Mouse (Mus musculus) liver, postnatal 0 days (tissue): ENCODE measurements around the gene Pxdn. TPM values are rescaled to one million over a fixed set of nuclear protein-coding genes. Genes with fewer than 3 reads are reported as not detected.
A peak's percentile ranks its signal among the peaks of the same experiment; 100 is the strongest.

ENCODE experiments used
- ATAC-seq: fragments of 200-750 bp; cut with Nextera tagmentation; 2 replicates; pipeline ENCODE4 v1.8.0; 2017; ENCODE audit warnings: mild to moderate bottlenecking, moderate library complexity
- DNase-seq: peaks from one replicate; pipeline ENCODE4 v3.0.0-alpha.2; 2016
- H3K27ac ChIP-seq: fragments of 300-500 bp; sonication (generic); 2 replicates; pipeline ENCODE4 v1.5.1; 2014; ENCODE audit warnings: antibody characterized with exemption, moderate library complexity, mild to moderate bottlenecking, low read depth
- H3K27me3 ChIP-seq: fragments of 300-500 bp; sonication (generic); 2 replicates; pipeline ENCODE4 v1.6.1; 2014; ENCODE audit warnings: low read length, control low read depth, mixed read lengths; ENCODE audit not compliant: insufficient read depth
- H3K36me3 ChIP-seq: fragments of 300-500 bp; sonication (generic); replicated peaks from 2 replicates; pipeline ENCODE4 v1.6.1; 2014; ENCODE audit warnings: mild to moderate bottlenecking, control low read depth, low read length, moderate library complexity, mixed read lengths; ENCODE audit not compliant: insufficient read depth
- H3K4me1 ChIP-seq: fragments of 300-500 bp; sonication (generic); 2 replicates; pipeline ENCODE4 v1.6.1; 2014; ENCODE audit warnings: antibody characterized with exemption, mild to moderate bottlenecking, control low read depth; ENCODE audit not compliant: insufficient read depth
- H3K4me2 ChIP-seq: fragments of 300-500 bp; sonication (generic); 2 replicates; pipeline ENCODE4 v1.6.1; 2014; ENCODE audit warnings: low read depth, mild to moderate bottlenecking, low read length, moderate library complexity, mixed read lengths
- H3K4me3 ChIP-seq: fragments of 300-500 bp; sonication (generic); 2 replicates; pipeline ENCODE4 v1.5.1; 2014; ENCODE audit warnings: low read depth, low read length
- H3K9ac ChIP-seq: fragments of 300-500 bp; sonication (generic); replicated peaks from 2 replicates; pipeline ENCODE4 v1.6.1; 2014; ENCODE audit warnings: mild to moderate bottlenecking, moderate library complexity
- H3K9me3 ChIP-seq: fragments of 300-500 bp; sonication (generic); 2 replicates; pipeline ENCODE4 v1.6.1; 2016; ENCODE audit warnings: mild to moderate bottlenecking, control low read depth, low read length, mixed read lengths
- CTCF ChIP-seq: sonication (generic); IDR thresholded peaks from 2 replicates; pipeline ENCODE4 v1.5.1; 2016; ENCODE audit warnings: antibody characterized with exemption, low read depth
- EP300 ChIP-seq: IDR thresholded peaks from 2 replicates; pipeline ENCODE4 v1.6.1; 2016; ENCODE audit warnings: antibody characterized with exemption, low read depth, mild to moderate bottlenecking
- WGBS: fragments of 180-500 bp; shearing (Covaris S2); extraction: QIAGEN DNeasy Blood & Tissue Kit; methylation state at CpG from one replicate; pipeline ENCODE4 v1.1.7; 2014; ENCODE audit not compliant: insufficient replicate concordance; 5-methylcytosine and 5-hydroxymethylcytosine counted together
- polyA plus RNA-seq: library from polyadenylated mRNA; unstranded; fragments of >200 nt; fragmentation: Nextera tagmentation; extraction: Ambion mirVana; gene quantifications from 2 replicates; pipeline ENCODE4 v1.2.1, GENCODE M21; 2015

The Pxdn gene
- polyA plus RNA-seq, 1 experiment from 2014 or later: 4.9 TPM

DNA sequence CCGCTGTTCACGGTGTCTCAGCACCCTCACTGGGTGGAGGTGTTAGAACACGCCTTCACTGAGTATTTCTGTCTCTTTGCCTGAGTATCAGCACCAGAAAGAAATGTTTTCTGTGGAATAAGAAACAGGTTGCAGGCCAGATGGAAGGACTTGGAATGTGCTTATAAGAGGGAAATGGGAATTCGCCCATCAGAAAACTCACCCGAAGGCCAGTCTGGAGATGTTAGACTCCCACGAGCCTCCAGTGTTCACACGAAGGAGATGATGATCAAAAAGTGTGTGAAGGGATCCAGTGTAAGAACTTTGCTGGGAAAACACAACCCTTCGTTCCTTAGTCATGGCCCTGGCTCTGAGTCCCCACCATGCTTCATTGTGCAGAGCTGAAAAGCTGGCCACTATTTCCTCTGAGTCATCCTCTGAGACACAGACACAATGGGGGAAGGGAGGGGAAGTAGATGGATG lies 3.3 kb upstream of the Pxdn start:
- Histone ChIP-seq H3K9me3 (no peaks in the 10 kb centered on the region), H3K36me3 (no peaks in the 10 kb centered on the region), H3K4me2 (no peak overlapping the region), H3K4me1 (no peaks in the 10 kb centered on the region), H3K27ac (no peak overlapping the region), H3K27me3 (peaks cover 13% of the 10 kb centered on the region), H3K4me3 (no peak overlapping the region), H3K9ac (no peak overlapping the region)
- TF ChIP-seq EP300: no peak
- no peak for TF ChIP-seq CTCF
- 56% methylated on average over 8 of the region's 8 CpGs for WGBS
- DNase-seq: no peak
- ATAC-seq: no peak

GRCm38 (mm10) chr12:29937851-29938375 lies 505 bp downstream of the Pxdn start:
- TF ChIP-seq CTCF (no peak), EP300 (no peak)
- Histone ChIP-seq H3K9me3 (no peaks in the 10 kb centered on the region), H3K27me3 (peaks cover 15% of the 10 kb centered on the region), H3K4me2 (peak overlapping the region; percentile 52), H3K4me3 (peak overlapping the region; percentile 42), H3K27ac (peak overlapping the region; percentile 34; the same call in 1 of the 2 replicates), H3K36me3 (no peaks in the 10 kb centered on the region), H3K9ac (peak overlapping the region; percentile 21; the same call in 1 of the 2 replicates), H3K4me1 (no peaks in the 10 kb centered on the region)
- DNase-seq: peak; percentile 26
- 2% methylated on average over 42 of the region's 49 CpGs for WGBS
- 0 out of 2 replicates have a peak, but pooled peaks have one; percentile 25 for ATAC-seq

GRCm38 (mm10) chr12:29938376-29939041 lies 1.1 kb downstream of the Pxdn start:
- peak overlapping the region; percentile 52 for H3K4me2 ChIP-seq
- H3K27me3 ChIP-seq: peaks cover 15% of the 10 kb centered on the region
- no peaks in the 10 kb centered on the region for H3K9me3 ChIP-seq
- peak overlapping the region; percentile 34; the same call in 1 of the 2 replicates for H3K27ac ChIP-seq
- peak overlapping the region; percentile 42 for H3K4me3 ChIP-seq
- no peaks in the 10 kb centered on the region for H3K36me3 ChIP-seq
- TF ChIP-seq EP300 (no peak), CTCF (no peak)
- H3K9ac ChIP-seq: peak overlapping the region; percentile 21; the same call in 1 of the 2 replicates
- WGBS: 2% methylated on average over 29 of the region's 40 CpGs
- no peaks in the 10 kb centered on the region for H3K4me1 ChIP-seq
- DNase-seq: peak; percentile 24
- ATAC-seq: 0 out of 2 replicates have a peak, but pooled peaks have one; percentile 17

GRCm38 (mm10) chr12:29939261-29939671 lies 1.9 kb downstream of the Pxdn start:
- H3K4me1 ChIP-seq: no peaks in the 10 kb centered on the region
- no peak for TF ChIP-seq CTCF
- no peak for TF ChIP-seq EP300
- no peak overlapping the region for H3K9ac ChIP-seq
- H3K9me3 ChIP-seq: no peaks in the 10 kb centered on the region
- H3K4me2 ChIP-seq: peak overlapping the region; percentile 52
- DNase-seq: no peak
- no peaks in the 10 kb centered on the region for H3K36me3 ChIP-seq
- 0 out of 2 replicates have a peak overlapping the region, but pooled peaks have one; percentile 42 for H3K4me3 ChIP-seq
- ATAC-seq: no peak
- no peak overlapping the region for H3K27ac ChIP-seq
- WGBS: 39% methylated on average over 8 of the region's 8 CpGs
- peaks cover 15% of the 10 kb centered on the region for H3K27me3 ChIP-seq

DNA sequence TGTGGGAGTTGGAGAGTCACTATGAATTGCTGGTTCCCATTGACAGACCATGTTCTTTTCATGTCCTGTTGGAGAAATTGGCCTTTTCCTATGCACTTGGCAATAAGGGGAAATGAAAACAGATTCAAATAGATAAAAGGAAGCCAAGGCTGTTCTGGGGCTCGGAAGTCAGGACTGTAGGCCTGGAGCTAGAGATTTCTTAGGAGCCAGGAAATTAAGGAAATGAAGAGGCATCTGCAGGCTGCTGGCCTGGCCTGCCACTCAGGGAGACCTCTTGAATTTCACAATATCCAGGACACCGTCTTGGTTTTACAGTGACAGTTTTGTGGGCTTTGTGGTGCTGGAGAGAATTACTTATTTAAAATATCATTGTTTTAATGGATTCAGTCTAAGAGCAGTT lies 5.0 kb downstream of the Pxdn start:
- Histone ChIP-seq H3K4me1 (no peaks in the 10 kb centered on the region), H3K9ac (no peak overlapping the region), H3K4me3 (no peak overlapping the region), H3K27me3 (peaks cover 15% of the 10 kb centered on the region), H3K9me3 (no peaks in the 10 kb centered on the region), H3K27ac (no peak overlapping the region), H3K4me2 (no peak overlapping the region), H3K36me3 (no peaks in the 10 kb centered on the region)
- DNase-seq: no peak
- 43% methylated on average over 2 of the region's 2 CpGs for WGBS
- TF ChIP-seq EP300 (no peak), CTCF (no peak)
- no peak for ATAC-seq

DNA sequence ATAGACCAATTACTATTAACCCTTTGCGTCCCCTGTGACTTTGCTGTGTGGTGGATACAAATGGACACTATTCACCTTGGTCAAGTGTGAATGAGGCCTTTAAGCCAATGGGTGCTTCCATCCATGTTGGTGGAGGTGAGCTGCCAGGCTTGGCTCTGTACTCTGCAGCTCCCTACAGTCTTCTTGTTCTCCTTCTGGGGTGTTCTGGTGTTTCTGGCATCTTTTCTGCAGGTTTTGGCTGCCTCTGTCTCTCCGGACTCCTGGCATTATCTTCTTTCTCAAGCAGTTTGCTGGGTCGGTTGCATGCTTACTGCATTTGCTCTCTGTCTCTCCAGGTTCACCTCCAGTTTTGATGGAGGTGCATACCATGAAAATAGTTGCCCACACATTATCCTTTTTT lies 7.2 kb downstream of the Pxdn start:
- Histone ChIP-seq H3K4me3 (no peak overlapping the region), H3K4me1 (no peaks in the 10 kb centered on the region), H3K36me3 (no peaks in the 10 kb centered on the region), H3K4me2 (no peak overlapping the region), H3K9ac (no peak overlapping the region), H3K27ac (no peak overlapping the region), H3K27me3 (no peaks in the 10 kb centered on the region), H3K9me3 (no peaks in the 10 kb centered on the region)
- no peak for ATAC-seq
- DNase-seq: no peak
- TF ChIP-seq EP300 (no peak), CTCF (no peak)
- WGBS: 76% methylated on average over 3 of the region's 3 CpGs
